Mouse (Mus musculus) olfactory bulb, adult 2 months (tissue): Measurements from ENCODE around the gene Pou2f3.

Experiments
- CTCF ChIP-seq: fragments of 200-500 bp; IDR thresholded peaks from 2 replicates; pipeline ENCODE4 v1.5.1; 2012; ENCODE audit warnings: low read depth, mild to moderate bottlenecking, low read length, moderate library complexity; ENCODE audit not compliant: insufficient read depth
- POLR2A ChIP-seq: fragments of 200-500 bp; IDR thresholded peaks from 2 replicates; pipeline ENCODE4 v1.6.1; 2012; ENCODE audit warnings: mild to moderate bottlenecking, low read depth, low read length, moderate library complexity; ENCODE audit not compliant: insufficient read depth

- TF ChIP-seq POLR2A (no peak), CTCF (no peak)
Measured at GRCm38 (mm10) chr9:43102931-43103330, 107.2 kb downstream of the Pou2f3 start.
